Mouse (Mus musculus) embryo, embryonic 10 days (tissue): ENCODE results near the gene Exosc9.

Experiments
- DNase-seq: peaks from one replicate; pipeline ENCODE4 v3.0.0-alpha.2; 2015; ENCODE audit warnings: low spot score

Gene Exosc9

DNA sequence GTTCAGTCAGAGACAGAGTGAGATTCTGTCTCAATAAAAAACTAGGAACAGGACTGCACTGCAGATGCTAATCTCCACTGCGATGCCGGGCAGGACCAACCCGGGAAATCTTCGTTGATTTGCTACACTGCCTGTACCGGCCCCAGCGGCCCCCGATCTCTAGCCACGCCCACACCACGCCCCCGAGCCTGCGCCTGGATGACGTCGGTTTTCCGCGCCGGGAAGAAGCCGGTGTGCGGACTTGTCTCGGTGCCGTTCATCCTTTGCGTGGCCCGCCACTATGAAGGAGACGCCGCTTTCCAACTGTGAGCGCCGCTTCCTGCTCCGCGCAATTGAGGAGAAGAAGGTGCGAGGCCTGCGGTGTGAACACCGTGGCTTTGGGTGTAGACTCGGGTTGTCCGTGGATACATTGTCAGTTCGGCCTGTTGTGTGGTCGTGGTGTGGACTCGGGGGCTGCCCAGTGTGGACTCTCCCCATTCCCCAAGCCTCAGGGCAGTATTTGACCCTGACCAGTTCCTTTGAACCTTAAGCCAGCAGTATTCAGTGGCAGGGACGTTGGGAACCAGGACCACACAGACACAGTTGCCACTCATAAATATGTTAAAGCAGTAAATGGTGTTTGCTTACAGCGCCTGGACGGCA lies at the start of gene Exosc9:
Gene Exosc9, plus strand, starts transcription at position 201 of the 642 bp plus-strand sequence.
- peak; percentile 94 for DNase-seq

DNA sequence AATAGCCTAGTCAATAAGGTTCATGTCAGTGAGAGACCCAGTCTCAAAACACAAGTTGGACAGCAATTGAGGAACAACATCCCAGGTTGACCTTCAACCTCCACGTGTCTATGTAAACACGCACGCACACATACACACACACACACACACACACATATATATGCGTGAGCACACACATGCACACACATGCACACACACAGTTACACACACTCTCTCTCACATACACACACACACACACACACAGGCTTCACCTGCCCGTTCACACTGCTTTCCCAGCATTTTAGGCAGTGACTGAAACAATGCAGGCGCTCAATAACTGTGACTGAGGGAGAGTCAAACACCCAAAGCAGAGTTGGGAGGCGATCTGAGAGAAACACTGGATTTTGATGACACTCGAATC lies 47.1 kb upstream of the Exosc9 start:
- DNase-seq, result no peak

DNA sequence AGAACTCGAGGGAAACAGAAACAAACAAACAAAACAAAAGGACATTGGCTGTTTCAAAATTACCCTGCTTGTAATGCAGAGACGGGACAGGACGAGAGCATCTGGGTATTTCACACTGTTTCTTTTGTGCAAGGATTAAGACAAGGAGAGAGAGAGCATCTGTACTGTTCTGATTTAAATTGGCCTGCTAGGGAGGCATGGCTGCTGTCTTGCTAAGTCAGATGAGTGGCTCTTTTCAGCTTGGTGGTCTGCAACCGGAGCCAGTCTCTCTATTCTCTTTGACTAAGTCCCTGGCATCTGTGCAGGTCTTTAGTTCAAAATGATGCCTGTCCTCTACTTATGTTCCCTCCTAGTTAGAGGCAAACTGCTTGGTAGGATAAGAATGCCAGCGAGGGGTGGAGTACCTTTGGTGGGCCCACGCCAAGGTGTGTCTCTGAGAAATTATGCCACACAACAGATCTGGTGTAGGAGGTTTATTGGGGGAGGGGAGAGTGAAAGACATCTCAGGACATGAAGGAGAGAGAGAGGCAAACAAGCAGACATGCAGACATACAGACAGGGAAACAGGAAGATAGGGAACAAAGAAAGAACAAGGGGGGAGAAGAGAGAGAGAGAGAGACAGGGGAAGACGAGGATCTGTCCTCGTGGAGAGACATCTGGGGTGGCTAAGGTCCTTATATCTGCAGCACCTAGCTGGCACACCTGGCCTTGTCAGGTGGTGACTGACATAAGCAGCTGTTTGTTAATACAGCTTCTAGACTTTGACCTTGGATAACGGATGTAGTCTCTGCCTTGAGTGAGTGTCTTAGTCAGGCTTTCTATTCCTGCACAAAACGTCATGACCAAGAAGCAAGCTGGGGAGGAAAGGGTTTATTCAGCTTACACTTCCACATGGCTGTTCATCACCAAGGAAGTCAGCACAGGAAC lies 46.3 kb upstream of the Exosc9 start:
- no peak for DNase-seq

DNA sequence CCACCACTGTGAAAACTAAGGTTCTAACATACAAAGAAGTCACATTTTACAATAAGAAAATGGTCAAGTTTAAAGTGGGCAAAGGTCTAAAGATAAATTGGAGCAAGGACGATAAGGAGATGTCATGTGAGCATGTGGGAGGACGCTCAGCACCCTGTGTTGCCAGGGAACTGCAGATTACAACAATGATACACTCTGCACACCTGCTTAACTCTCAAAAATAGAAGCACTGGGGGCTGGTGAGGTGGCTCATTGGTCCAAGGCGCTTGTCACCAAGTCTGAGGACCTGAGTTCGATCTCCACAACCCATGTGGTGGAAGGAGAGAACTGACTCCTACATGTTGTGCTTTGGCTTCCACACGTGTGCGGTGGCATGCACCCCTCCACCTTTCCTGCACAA lies 40.9 kb upstream of the Exosc9 start:
- DNase-seq, result no peak

DNA sequence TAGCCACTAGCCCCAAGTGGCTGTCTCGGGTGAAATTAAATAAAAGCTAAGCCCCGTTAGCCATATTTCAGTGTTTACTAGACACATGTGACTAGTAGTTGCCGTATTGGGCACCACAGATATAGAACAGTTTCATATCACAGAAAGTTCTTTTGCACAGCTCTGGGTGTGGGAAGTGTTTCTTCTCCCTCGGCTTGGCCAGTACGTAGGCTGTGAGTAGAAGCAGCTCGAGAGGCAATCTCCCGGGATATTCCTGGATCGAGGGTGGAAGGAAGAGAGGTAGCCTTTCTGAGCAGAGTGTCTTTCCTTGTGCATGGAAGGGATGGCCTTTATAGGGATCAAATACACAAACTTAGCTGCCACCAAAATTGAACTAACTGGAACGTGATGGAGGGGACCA lies 36.2 kb upstream of the Exosc9 start:
- DNase-seq, result no peak

DNA sequence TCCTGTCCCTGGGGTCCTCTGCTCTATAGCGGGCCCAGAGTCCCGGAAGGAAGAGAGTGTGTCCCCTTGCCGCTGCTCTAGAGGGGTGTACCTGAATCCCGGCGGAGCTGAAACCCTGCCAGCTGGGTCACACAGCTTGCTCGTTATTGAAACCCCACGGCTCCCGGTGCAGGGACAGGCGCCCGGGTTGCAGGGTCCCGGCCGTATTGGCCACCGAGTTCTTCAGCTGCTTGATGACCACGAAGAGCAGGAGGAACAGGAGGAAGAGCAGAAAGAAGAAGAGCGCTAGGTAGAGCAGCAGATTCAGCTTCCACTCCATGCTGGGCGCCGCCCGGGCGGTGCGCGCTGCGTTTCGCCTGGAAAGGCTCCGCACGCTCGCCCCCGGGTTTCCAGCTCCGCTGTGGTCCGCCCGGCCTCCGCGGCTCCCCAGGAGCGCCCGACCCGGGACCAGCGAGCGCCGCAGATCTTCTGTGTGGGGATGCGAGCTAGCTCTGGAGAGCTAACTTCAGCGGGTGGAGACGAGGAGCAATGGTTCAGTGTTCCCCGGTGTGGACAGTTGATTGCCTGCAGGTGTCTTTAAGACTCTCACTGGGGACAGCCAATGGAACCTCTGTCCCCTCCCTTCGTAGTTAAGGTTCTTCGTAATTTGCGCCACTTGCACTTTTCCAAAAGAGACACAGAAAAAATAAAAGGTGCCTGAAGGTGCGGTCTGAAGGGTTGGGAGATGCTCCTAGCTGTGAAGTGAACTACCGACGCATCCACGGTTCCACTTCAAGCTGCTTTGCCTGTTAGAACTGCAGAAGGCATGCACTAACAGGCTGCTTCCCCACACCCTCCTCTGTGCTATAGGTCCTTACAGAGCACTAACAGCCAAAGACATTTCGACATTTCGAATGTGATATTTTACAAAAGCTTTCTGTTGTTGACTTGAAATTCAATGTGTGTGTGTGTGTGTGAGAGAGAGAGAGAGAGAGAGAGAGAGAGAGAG lies 31.0 kb upstream of the Exosc9 start, which contains the start of gene Gm11549:
Gene Gm11549, minus strand, starts transcription at position 741 of the 988 bp plus-strand sequence.
- peak; percentile 34 for DNase-seq

DNA sequence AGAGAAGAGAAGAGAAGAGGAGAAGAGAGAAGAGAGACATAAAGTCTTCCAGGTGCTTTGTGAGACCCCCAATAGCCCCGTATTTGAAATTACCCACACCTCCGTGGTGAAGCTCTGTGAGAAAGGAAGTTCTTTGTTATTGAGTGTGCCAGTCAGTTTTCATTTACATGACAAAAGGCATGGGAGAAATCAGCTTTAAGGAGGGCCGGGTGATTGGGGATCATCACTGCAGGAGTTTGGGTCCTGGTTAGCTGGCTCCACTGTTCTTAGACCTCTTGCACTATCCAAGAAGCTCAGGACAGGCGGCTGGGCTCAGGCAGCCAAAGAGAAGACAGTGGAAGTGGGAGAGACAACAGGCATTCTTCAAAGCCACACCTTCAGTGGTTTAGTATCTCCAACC lies 30.3 kb upstream of the Exosc9 start:
- DNase-seq, result no peak

DNA sequence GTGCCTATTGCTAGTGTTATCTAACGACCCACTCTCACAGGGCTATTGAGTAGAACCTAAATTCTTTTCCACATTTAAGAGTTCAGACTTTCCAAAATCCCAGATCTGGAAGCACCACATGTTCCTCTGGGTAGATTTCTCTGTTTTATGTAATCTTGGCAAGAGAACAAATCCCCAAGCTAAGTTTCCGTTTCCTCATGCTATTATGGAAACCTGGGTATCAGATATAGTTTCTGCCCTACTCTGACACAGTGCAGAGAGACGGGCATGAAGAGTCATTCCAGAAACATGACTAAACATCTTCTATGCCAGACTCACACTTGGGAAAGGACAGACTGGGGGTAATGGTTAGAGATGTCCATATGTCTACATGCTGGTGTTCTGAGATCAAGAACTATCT lies 27.9 kb upstream of the Exosc9 start:
- DNase-seq, result no peak

DNA sequence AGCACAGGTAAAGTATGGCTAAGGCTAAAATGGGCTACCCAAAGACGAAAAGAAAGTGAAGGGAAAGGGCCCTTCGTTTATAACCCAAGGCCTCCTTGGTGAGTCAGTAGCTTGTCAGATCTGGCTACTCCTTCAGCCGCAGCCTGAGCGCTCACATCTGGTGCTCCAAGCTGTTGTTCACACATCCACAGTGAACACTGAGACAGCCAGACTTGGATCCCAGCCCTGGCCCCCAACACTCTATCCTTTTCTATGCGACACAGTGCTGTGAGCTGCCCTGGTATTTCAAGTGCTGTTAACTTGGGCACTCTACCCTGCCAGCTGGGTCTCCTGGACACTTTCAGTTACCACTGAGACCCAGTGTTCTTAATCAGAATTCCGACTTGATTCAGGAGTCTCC lies 22.1 kb upstream of the Exosc9 start:
- DNase-seq, result no peak

DNA sequence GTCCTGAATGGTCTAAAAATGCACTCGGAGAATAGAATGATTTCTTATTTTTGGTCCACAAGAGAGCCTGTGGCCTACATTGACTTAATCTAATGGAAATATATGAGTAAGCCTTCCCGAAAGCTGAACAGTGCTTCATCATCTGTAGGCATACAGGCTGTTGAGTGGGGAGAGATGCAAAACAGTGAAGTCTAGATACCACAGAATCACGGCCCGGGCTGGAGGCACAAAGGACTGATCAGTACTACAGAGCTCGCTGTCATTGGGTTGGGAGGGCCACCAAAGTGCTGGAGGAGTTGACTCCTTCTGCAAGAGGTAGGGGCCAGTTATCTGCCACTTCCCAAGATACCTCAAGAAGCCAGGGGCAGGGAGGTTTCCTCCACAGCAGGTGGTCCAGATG lies 21.6 kb upstream of the Exosc9 start:
- no peak for DNase-seq

DNA sequence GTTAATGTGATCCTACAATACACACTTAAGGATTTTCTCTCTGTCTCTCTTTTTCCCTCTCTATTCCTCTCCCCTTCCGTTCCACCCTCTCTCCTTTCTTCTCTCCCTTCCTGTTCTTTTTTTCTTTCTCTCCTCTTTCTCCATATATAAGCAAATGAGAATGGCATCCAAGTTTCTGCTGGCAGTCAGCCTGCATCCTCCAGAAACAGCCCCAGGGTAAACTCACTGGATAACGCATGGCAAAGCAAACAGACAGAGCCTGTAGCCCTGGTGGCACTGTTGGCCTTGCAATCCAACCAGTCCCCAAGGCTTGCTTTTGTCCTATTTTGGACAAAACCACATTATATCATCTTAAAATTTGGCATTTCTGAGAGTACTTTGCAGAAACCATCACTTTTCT lies 21.2 kb upstream of the Exosc9 start:
- DNase-seq, result no peak

DNA sequence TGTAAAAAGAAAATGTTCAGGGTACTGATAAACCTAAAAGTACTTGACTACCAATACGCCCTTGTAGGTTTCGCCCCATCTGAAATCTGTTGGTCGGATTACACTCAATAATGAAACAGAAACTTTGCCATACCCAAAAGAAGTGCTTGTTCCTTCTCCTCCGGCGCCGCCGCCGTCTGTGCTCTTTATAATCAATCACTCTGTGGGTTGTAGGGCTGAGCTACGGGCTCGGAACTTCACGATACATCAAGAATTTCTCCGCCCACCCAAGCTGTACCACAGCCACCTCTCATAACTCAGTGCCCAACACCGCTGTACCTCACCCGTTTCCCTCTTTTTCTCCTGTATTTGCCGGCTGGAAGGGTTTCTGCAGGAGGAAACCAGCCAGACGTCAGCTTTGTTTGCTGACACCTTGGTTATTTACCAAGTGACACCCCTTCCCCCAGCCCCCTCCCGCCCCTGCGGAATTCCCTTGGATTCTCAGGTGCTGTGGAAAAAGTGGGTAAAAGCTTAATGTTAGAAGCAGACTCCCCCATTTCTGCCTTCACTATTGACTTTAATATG lies 20.3 kb upstream of the Exosc9 start:
- DNase-seq, result peak; percentile 60

DNA sequence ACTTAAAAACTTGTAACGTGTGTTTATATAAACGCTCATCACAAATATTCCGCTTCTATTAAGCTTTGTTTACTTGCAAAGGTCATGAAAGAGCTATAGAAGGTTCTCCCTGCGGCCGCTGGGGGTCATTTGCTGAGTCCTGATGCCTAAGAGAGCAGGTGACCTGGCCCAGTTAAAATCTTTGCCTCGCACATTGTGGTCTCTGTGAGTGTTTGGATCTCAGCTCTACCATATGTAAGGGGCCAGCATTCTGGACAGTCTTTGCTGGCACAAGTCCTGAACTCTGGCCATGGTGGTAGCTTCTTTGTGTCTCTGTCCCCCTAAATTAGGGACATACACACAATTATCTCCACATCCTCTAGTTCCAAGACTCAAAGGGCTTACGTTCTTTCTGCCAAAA lies 19.7 kb upstream of the Exosc9 start:
- DNase-seq, result peak; percentile 7

DNA sequence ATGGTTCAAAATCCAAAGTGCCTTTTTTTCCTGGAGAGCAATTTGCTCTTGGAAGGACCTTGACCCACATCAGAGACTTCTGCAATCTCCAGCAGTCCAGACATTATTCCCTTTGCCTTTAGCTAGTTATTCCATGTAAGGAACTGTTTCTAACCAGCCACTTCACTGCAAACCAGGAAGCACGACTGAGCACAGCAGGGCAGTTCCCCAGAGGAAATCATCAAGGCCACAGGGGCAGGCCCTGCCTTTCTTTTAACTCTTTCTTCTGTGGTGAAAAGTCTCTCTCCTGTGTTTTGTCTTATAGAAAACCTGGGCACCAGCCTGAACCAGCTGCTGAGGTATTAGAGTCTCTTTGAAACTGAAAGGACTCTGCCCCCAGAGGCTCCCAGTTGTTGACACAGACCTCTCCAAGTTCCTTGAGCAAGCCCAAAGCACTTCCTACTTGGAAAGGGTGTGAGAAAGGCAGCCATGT lies 19.2 kb upstream of the Exosc9 start:
- DNase-seq, result peak; percentile 11

DNA sequence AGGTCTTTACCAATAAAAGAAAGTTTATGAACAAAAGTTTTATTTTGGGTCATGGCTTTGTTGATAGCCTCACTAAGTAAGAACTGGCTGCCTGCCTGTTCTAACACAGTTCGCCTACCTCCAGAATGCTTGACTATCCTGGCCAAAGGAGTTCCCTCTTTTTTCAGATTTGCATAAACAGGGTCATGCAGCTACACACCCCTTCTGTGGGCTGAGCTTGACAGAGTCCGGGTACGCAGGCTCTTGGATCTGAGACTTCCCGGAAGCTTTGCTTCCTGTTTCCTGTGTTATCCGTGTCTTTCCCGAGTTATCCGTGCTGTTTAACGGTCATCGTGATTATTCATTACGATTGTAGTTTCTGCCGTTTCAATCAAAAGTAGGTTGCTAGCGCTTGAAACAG lies 16.4 kb upstream of the Exosc9 start:
- DNase-seq, result no peak

DNA sequence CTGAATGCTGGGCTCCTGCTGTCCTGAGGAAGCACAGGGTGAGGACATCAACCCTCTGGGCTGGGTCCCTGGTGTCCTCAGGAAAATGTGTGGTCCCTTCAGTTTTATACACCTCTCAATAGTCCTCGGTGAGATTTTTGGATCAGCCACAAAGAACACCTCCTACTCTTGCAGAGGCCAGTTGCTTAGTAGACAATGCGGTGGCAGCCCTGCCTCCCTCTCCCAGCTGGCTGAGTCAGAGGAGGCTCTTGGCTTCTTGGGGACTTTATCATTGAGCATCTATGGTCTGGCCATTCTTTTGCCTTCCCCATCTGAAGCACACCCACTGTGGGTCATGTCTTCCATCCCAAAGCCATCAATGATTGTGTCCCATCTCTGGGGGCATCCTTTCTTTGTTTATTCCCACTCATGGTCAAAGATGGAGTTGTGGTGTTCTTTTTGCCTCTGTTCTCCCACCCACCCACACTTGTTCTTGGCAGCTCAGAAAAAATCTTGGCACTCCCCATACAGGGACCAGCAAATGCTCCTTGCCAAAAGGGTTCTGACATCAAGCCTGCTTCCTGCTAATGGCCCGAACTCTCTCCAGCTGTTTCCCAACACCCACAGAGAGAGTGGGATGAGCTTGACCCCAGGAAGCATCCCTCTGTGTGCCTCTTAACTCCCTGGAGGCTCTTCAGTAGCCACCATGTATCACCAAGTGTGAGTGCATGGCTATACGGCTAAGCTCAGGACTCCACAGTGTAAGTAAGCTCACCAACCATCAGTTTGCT lies 14.5 kb upstream of the Exosc9 start:
- no peak for DNase-seq

DNA sequence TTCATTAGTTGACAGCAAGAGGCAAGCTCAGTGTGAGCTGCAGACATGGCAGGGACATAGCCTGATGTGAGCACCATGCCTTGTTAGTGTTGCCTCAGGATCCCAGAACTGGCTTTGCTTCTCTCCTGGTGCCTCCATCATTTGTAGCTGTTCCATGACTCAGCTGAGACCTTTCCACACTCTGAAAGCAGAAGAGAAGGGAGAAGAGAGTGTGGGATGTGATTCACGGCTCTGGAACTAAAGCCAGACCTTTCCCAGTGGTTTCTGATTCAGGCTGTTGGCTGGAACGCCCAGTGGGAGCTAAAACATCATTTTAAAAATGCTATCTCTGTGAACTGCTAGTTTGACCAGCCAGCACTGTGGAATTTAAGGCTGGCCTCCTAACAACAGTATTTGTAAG lies 11.7 kb upstream of the Exosc9 start:
- no peak for DNase-seq

DNA sequence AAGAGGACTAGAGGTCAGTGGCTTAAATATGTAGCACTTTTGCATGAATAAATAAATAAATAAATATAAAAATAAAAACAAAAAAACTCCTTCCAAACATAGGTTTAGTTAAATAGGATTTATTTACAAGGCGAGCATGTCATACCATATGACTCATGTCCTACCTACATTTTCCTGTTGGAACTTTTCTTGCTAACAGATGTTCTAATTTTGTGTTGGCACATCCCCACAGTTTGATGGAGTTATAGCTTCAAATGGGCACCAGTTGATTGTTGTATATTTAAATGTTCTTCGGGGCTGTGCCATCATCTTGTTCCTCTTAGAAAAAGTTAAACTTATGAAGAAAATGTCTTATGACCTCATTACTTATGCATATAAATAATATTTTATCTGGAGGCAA lies 11.0 kb upstream of the Exosc9 start:
- no peak for DNase-seq

DNA sequence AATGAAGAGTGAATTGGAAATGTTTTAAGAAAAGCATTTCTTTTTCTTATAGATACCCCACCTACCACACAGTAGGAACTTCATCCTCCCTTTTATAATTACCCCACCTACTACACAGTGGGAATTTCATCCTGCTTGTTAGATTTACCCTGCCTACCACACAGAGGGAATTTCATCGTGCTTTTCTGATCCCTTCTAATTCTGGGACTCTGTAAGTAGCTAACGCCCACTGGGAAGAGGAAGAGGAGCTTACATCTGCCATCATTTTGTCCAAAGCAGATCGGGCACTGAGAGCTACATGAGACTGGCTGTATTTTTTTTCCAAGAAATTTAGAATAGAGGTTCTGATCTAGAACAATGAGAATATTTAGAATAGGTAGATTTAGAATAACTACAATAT lies 7.4 kb upstream of the Exosc9 start:
- DNase-seq, result no peak

DNA sequence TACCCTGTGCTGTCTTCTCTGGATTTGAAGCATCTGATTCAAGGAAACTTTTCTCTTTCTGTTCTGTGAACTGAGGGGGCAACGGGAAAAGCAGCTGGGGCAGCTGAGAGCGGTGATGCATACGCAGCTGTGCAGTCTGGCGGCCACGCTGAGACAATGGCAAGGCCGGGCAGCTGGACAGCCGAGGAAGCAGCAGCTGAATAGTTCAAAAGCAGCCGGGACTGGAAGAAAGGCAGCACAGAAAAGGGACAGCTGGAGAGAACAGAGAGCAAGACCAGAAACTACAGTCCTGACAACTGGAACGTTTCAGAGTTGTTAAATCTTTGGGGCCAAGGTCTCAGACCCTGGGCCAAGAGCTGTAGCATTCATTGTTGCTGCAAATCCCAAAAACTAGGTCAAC lies 1.1 kb upstream of the Exosc9 start:
- peak; percentile 75 for DNase-seq

DNA sequence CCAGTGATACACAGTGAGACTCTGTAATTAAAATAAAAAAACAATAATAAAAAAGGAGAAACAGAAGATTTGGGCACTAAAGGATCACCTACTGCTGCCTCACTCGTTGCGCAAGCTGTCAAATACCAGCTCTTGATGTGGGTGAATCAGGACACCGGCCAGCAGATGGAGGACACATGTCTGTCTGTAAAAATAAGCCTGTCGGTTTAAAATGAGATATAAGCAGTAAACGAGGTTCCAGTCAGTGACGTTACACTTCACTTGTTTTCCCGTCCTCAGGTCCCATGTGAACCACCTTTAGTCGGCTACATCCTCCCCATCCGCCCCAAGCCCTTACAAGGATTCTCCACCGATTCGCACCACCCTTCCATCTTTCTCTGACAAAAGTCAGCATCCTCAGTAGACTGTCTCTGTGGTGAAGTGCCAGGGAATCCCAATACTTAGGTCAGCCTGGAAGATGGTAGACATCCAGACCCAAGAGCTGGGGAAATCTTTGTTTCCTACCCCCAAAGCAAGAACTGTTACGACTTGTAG lies 488 bp upstream of the Exosc9 start:
- peak; percentile 11 for DNase-seq
